Mouse (Mus musculus): ENCODE measurements around the gene Galnt9.

The Galnt9 gene

DNA sequence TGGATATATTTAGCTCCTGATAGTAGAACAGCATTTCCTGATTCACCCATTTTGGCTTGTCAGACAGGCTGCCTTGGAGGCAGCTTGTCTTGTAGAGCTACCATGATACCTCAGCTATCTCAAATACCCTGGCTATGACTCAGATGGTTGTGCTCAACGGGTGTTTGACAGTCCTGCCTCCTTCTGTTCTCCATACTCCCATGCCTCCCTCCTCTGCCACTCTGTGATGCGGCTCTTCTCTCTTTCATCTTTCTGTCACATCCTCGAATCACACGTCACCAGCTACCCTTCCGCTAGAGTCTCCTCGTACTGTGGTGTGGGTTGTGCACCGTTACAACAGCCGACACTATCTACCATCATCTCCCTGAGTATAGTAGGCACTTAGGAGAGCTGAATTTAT, 50.3 kb downstream of the Galnt9 start:
- no peak for DNase-seq

DNA sequence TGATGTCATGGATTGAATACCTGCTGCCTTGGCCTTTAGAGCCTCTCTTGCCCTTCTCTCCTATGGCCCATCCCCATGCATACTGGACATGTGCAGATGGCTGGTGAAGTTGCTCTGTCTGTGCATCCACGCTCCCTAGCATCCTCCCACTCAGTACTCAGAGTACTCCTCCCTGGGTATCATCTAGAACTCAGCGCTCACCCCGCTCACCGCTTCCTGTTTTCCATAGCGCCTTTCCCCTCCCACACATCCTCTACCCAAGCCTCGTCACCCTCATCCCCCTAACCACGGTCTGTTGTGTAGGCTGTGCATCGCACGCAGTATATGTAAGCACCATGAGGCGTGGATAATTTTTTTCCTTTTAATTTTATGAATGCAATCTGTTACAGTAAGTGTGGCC, 51.2 kb downstream of the Galnt9 start:
- DNase-seq, result no peak

DNA sequence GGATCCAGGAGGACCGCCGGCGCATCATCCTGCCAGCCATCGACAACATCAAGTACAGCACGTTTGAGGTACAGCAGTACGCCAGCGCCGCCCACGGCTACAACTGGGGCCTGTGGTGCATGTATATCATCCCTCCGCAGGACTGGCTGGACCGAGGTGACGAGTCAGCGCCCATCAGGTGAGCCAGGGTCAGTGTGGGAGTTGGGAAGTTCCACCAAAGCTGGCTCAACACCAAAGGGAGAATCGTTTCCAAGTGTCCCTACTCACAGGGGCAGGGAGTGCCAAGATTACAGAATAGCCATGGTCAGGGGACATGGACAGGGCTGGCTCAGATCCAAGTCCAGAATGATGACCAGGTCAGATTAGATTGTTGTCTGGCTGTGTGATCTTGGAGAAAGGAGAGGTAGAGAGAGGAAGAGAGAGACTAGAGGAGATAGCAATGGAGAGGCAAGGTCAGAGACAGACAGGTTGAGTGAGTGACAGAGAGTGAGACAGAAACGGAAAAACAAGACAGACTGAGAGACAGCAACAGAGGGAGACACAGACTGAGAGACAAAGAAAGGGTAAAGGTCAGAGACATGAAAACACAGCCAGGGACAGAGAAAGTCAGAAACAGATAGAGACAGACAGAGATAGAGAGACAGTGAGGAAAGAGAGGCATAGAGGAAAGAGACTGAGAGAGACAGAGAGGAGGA, 52.1 kb downstream of the Galnt9 start:
- DNase-seq, result no peak

DNA sequence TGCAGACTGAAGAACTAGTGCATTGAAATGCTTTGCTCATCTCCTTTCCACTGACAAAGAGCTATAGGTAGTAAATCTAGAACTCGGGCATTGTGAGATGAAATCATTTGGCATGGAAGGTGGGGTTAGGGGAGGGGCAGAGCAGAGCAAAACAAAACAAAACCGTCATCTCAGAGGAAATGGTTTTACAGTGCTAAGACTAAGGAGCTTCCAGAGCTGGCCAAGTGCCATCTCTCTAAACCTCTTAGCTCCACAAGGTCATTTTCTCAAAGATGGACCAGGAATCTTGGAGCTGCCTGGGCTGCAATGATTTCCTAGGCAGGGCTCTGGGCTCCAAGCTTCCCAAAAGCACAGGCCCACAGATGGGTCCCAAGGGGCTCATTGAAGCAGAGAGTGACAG, 53.3 kb downstream of the Galnt9 start:
- DNase-seq, result no peak

DNA sequence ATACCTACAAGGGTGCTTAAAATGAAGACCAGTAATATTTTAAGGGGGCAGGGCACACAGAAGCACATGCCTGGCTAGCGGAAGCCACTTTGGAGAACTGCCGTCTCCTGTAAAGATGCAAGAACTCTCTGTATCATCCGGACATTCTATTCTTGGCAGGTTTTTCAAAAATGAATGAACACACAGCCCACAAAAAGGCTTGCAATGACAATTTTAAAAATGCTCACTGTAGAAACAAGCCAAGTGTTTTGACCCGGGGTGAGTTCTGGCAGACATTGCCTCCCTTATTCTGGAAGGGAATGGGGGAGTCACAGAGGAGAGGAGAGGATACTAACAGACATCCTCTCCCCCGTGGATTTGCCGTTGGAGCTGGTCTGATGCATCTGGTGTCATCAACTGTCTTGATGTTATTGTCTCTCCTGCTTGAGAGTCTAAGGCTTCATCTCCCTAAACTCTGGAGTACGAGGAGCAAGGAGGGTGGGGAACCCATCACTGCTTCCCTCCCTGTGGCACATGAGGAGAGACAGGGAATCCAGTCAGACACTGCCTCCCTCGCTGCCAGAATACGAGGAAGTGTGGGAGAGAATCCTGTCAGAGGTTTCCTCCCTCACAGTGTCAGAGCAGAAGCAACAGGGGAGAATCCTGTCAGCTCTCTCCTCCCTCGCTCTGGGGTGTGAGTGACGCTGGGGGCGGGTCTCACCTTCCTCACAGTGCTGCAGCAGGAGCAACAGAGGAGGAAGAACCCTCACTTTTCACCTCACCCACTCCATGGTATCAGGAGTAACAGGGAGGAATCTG, 54.3 kb downstream of the Galnt9 start:
- DNase-seq, result no peak

DNA sequence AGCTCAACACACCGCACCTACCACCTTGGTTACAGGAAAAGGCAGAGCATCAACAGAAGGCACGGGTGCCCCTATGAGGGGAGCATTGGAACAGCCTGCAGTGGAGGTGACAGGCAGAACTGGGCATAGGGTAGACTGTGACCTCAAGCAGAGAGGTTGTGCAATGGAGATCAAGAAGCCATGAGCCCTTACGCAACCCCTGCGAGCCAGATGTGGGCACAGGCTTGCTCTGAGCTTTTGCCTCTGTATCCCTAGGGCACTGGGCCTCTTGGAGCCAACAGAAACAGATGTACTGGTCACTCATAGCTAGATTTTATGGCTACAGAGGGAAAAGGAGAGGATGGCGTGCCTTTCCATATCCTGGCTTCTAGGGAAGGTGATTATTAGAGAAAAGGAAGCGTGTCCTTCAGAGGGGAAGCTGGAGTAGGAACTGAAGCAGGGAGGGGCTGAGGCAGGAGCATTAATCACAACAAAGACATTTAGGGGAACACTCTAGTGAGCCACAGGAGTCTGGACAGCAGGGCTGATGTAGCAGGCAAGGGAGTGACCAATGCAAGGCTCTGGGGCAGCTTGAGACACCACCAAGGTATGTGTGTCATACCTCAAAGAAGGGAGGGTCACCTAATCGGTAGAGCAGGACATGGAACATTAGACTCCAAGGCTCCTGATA, 59.0 kb downstream of the Galnt9 start:
- no peak for DNase-seq

DNA sequence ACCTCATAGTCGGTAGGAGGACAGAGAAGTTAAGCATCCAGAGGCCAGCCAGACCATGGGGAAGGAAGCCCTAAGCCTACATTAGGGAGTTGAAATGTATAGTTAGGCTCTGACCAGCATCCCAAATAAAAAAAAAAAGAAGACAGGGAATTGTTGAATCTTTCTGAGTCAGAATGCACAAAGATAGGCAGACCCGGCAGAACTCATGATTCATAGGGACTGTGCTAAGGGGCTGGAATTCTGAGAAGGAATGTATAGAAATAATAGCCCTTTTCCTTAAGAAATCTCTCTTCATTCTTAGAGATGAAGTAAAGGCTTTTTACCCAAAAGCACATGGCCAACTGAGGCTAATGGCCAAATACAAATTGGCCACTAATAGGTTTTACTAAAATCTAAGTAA, 60.2 kb downstream of the Galnt9 start:
- no peak for DNase-seq

DNA sequence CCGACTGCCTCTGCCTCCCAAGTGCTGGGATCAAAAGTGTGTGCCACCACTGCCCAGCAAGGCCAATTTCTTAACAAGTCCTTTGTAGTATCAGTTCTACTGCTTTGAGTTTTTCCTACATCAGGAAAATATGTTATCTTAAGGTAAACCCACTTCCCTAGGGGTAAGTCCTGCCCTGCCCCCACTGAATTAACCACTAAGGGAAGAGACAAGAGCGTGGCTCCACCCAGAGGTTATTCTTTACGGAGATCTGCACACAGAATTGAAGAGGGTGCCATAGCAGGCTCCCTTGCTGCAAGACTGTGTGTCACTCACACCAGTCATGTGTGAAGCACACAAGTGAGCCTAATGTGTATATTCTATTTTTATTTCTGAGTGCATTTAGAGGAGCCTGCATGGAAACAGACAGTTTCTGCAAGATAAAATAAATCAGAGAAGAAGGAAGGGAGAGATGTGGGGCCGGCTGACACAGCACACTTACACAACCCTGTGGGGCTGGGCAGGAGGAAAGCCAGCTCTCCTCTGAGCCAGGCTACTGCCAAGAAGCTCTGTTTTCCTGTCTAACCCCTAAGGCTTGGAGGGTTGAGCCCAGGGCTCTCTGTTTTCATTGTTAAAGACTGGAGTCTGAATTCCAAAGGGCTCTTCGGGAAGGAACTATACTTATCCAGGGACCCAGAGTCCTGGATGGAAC, 61.5 kb downstream of the Galnt9 start:
- no peak for DNase-seq

DNA sequence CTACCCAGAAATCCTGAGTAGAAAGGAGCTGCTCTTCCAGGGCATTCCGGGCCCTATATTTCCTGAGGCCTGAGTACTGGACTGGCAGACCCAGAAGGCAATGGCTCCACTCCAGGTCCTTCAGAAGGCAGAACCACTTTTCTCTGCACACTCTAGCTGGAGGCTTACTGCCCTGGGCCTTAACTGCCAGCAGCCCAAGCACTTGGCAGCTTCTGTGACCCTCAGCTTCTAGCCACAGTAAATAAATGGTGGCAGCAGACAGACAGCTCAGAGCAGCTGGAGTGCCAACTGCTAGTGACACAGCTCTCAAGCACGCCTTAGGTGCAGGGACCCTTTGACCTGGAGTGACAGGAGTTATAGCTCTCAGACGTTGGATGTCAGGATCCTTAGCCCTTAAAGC, 63.6 kb downstream of the Galnt9 start:
- no peak for DNase-seq

DNA sequence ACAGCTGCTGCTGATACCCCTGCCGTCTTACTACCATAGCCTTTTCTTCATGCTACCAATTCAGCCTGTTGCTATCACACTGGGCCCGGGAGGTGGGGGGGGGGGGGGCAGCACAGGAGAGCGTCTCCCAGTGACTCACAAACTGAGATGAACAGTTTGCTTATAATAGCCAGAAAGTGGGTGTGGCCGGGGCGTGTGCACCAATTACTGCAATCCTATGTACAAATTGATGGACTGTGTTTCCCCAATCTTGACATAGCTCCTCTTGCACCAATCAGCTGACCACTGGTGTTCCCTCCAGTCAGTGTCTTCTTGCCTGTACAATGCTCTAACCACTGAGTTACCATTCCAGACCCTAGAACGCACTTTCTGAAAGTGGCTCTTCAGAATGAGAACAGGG, 64.2 kb downstream of the Galnt9 start:
- DNase-seq, result no peak

DNA sequence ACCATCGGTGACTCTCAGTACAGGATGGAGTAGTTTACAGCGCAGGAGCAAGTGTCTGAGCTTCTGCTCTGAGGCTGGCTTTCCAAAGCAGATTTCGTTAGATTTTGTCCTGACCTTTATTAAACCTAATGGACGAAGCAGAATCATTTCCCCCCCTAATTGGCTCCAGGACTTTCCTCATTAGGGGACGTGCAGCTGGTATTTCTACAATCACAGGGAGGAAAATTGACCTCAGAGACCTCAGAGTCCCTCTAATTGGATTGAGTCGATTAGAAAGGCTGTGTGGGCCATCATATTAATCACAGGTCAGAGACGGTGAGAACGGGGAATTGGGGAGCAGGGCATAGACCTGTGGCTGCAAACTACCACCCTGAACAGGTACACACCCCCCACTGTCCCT, 64.8 kb downstream of the Galnt9 start:
- no peak for DNase-seq

DNA sequence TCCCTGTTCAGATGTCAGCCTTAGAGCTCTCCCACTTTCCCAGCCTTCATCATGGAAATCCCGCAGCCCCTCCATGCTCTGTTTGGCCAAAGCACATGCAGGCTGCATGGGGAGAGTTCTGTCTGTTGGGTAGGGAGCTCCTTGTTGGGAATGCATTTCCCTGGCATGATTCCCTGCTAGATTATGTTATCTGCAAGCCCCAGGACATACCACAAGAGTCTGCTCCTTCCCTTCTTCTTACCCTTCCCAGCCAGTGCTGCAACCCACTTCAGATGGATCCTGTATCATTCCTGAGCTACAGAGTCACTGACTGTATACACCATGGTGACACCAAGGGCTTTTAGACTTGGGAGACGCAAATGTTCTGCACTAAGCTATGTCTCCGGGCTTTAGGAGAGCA, 65.3 kb downstream of the Galnt9 start:
- DNase-seq, result no peak

DNA sequence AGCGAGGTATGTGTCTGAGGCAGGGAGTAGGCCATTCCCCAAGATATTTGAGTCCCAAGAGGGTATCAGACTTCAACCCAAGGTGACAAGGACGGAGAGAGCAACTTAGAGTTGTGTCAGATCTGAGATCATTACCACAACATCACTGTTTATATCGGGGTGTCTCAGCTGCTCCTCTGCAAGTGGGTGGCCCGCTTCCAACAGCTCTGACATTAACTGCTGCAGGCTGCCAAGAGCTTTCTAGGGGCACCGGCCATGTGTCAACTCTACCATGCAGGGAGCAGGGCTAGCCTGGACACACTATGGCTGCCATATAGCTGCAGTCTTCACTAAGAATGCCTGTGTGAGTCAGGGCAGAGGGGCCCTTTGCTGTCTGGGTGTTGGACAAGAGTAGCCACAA, 65.7 kb downstream of the Galnt9 start:
- DNase-seq, result no peak

DNA sequence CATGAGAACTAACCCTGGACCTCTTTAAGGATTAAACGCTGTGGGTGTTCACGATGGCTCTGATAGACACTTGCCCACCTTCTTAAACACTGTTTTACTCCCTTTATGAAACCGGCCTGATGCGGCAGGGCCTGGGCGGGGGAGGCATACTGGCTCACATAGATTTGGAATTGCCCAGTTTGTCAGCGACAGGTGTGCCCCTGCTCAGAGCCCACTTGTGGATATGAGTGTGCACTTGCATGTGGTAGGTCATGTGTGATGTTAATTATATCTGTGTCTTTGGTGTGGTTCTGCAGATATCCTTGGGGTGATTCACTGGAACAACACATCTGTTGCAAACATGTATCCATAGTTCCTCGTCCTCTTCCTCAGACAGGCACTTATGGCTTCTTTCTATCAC, 66.3 kb downstream of the Galnt9 start:
- no peak for DNase-seq

DNA sequence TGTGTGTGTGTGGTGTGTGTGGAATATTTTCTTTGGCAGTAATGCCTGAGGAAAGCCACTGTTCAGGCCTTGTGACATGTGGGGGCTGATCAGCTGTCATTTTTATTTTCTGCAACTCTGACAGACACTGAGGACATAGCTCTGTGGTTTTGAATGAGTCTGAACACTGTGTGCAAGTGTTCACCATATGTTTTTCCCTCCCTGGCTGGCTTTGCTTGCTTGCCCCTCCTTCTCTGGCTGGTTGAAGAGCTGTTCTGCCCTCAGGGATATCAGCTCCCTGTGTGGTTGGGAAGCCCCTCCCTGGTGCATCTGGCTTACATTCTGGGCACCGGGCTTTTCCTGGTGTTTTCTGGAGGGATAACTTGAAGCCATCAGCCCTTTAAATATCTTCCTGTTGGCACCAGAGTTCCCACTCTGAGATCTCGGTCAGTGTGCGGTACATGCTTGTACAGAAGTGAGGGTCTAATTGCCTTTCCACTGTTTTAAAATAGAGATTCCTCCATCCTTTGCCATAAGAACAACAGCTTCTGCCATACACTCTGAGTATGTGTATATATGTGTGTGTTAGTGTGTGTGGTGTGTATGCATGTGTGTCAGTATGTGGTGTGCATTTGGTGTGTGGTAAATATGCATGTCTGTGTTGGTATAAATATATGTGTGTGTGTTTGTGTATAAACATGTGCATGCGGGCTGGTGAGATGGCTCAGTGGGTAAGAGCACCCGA, 67.4 kb downstream of the Galnt9 start:
- DNase-seq, result no peak

DNA sequence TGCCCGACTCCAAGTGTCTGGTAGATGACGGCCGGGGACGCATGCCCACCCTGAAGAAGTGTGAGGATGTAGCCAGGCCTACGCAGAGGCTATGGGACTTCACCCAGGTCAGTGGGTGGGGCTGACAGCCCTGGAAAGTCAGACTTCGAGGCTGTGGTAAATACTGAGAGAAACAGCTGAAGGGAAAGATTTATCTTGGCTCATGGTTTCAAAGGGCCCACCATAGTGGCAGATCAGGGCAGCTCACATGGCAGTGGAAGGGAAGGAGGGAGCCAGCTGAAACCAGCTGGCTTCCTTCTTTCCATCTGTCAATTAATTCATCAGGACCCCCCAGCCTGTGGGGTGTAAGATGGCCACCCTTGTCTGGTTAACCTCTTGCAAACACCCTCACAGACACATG, 75.1 kb downstream of the Galnt9 start:
- no peak for DNase-seq

DNA sequence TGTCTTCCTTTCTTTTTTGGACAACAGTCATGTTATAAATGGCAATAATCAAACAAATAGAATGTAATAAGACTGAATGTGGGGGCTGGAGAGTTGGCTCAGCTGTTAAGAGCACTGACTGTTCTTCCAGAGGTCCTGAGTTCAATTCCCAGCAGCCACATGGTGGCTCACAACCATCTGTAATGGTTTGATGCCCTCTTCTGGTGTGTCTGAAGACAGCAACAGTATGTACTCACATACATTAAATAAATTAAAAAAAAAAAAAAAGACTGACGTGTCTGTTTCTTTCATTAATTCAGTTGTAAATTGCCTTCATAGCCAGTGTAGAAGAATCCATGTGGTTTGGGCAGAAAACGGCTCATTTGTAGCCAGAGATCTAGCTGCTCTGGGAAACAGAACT, 80.2 kb downstream of the Galnt9 start:
- DNase-seq, result no peak

DNA sequence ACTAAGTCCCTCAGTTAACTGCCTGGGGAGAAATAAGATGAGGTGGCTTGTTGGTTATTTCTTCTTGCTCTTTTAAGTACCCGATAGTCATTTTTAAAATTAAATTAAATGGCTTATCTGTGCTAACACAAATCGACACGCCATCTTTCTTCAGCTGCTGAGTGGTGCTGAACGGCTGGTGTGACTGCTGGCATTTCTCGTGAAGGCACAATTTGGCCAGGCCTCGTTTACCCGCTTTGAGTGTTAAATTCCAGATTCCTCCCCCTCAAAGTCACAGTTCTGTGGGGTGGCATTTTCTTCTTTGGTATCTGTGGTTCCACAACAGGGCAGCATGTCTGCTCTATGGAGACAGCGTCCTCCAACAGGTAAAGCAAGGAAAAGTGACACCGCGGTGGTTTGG, 83.2 kb downstream of the Galnt9 start:
- DNase-seq, result no peak

DNA sequence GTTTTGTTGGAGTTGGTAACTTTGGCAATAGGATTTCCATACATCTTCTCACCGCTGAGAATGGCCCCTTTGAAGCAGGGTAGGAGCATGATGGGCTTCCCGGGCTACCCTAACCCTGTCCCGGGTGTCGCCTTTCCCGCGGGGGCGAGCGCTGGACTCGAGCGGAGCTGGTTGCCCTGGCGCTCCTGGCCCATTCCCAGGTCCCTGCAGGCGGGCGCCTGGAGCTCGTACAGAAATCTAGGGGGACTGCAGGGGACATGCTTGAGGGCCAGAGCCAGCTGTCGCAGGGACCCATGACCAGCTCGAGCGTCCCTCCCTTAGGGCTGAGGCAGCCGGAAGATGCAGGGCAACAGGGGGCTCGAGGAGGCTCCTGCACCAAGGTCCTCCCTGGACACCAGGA, 84.0 kb downstream of the Galnt9 start:
- no peak for DNase-seq

DNA sequence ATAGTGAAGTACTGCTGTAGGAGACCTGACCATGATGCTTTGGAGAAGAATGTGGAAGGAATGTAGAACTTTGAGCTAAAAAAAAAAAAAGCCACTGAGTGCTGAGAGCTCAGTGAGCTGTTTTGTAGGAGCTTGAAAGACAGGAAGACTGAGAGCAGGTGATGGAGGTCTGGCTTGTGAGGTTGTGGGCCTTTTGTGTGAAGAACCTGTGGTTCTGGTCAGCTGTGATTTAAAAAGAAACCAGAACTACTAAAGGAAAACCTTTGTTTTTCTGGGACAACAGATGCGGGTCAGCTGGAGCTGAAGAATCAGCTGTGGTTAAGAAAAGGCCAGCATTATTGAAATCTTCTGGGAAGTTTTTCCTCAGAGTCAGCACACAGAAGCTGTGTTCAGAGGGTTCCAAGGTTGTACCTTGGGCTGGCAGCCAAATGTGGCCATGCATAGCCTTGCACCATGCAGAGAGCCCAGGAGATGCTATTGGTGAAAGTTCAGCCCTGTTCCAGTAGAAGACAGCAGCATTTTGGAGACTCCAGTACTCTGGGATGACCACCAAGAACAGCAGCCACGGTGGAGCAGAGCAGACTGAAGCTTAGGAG, 85.5 kb downstream of the Galnt9 start:
- peak; percentile 75 for DNase-seq

DNA sequence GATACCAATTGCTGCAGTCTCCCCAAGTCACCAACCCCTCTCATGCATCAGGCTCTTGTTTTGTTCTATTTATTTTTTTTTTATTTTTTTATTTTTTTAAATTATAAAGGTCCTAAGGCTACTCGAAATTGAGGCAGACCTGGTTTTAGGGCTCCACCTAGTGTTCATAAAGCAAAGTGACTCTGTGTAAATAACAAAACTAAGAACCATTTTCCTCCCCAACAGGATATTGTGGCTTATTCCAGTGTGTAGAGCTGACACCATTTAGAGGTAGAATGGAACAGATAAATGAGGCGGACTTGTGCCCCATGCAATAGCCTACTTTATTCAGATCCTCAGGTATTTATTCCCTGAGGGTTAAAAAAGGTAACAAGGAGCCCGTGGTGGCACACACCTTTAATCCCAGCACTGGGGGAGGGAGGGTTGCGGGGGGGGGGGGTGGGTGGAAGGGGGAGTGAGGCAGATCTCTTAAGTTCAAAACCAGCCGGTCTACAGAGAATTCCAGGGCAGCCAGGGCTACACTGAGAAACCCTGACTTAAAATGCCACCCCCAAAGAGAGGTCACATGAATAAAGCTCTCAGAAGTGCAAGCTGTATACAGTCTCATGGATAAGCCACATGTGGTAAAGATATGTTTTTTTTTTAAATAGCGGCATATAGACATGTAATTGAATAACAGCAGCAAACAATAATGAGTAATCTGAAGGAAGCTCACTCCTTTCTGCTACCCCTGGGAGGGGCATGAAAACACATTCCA, 92.0 kb downstream of the Galnt9 start:
- DNase-seq, result no peak

Data from kidney, adult 18-20 months (tissue).